Comparison of ENCODE assay signal across 29 mouse cellular contexts in genomic region chr16:24092616-24093525, GRCm38 (mm10).
DNase-seq lines count a peak whose midpoint lies in the region; ATAC-seq lines count a peak whose summit lies in the region.
"Had no signal": no experiment of that assay in that cellular context is flagged by ENCODE, and none has a peak within 500 bp of the region (broad histone marks: within the 10 kb centered on the region; RNA-seq: fewer than 3 reads in every experiment).

No protein-coding gene starts in this region.

- no peak overlapping the region for H3K4me2 ChIP-seq in heart, embryonic 11.5 days
- no peak overlapping the region for H3K4me2 ChIP-seq in forebrain, embryonic 13.5 days
- H3K4me2 ChIP-seq: embryonic facial prominence, embryonic 15.5 days; forebrain, embryonic 12.5 days; hindbrain, embryonic 13.5 days; liver, embryonic 12.5 days; midbrain, embryonic 13.5 days had no signal

- H3K27me3 ChIP-seq in heart, embryonic 11.5 days (ENCODE audit: control insufficient read depth, insufficient read depth, low read length) = no peaks in the 10 kb centered on the region
- H3K27me3 ChIP-seq in forebrain, embryonic 13.5 days = no peaks in the 10 kb centered on the region
- H3K27me3 ChIP-seq: embryonic facial prominence, embryonic 15.5 days; forebrain, embryonic 12.5 days; hindbrain, embryonic 13.5 days; liver, embryonic 12.5 days; midbrain, embryonic 13.5 days; Patski had no signal

- H3K27ac ChIP-seq in heart, embryonic 11.5 days (ENCODE audit: low read depth, low read length) = no peak overlapping the region
- H3K27ac ChIP-seq in forebrain, embryonic 13.5 days = no peak overlapping the region
- H3K27ac ChIP-seq: embryonic facial prominence, embryonic 10.5 days; embryonic facial prominence, embryonic 15.5 days; forebrain, embryonic 12.5 days; heart, adult 2 months; hindbrain, embryonic 13.5 days; layer of hippocampus, adult 2 months; liver, embryonic 12.5 days; midbrain, embryonic 13.5 days had no signal

- ATAC-seq in heart, embryonic 11.5 days (replicated peaks; ENCODE audit: insufficient number of reproducible peaks, low FRiP score, low TSS enrichment) = no peak
- no peak for ATAC-seq in forebrain, embryonic 13.5 days
- ATAC-seq: liver, embryonic 12.5 days; liver, postnatal 0 days; midbrain, embryonic 13.5 days had no signal

- H3K9me3 ChIP-seq in heart, embryonic 11.5 days (replicated peaks; ENCODE audit: control insufficient read depth, low read length) = no peaks in the 10 kb centered on the region
- no peaks in the 10 kb centered on the region for H3K9me3 ChIP-seq in forebrain, embryonic 13.5 days (replicated peaks)
- H3K9me3 ChIP-seq: embryonic facial prominence, embryonic 10.5 days; embryonic facial prominence, embryonic 15.5 days; forebrain, embryonic 12.5 days; hindbrain, embryonic 13.5 days; liver, embryonic 12.5 days; midbrain, embryonic 13.5 days had no signal

- no peaks in the 10 kb centered on the region for H3K4me1 ChIP-seq in heart, embryonic 11.5 days (ENCODE audit: control insufficient read depth, insufficient read depth, low read length)
- no peaks in the 10 kb centered on the region for H3K4me1 ChIP-seq in forebrain, embryonic 13.5 days
- H3K4me1 ChIP-seq: embryonic facial prominence, embryonic 10.5 days; embryonic facial prominence, embryonic 15.5 days; forebrain, embryonic 12.5 days; hindbrain, embryonic 13.5 days; liver, embryonic 12.5 days; midbrain, embryonic 13.5 days had no signal

- DNase-seq in heart, adult 11 months = peak; percentile 53
- peak; percentile 60 for DNase-seq in CD4-positive helper T cell, adult 2 months (ENCODE audit: low read depth, low spot score)
- peak; percentile 17 for DNase-seq in brain, adult 2 months (ENCODE audit: low read depth, low spot score)
- peak; percentile 60 for DNase-seq in naive thymus-derived CD4-positive, alpha-beta T cell, adult 2 months (ENCODE audit: low read depth)
- no peak for DNase-seq in cerebellum, postnatal 4 days (ENCODE audit: low spot score in 2 of 2)
- no peak for DNase-seq in layer of hippocampus, postnatal 36 days
- DNase-seq: adrenal gland, adult 2 months; cerebellum, adult 11-12 months; cerebellum, postnatal 14 days; gastrocnemius, postnatal 25 days; heart, adult 2 months; heart, postnatal 14 days; kidney, adult 2 months; kidney, postnatal 36 days; lung, postnatal 36 days; retina, postnatal 1 day; right cerebral cortex, postnatal 14 days; thymus, postnatal 4 days had no signal

- no peaks in the 10 kb centered on the region for H3K36me3 ChIP-seq in heart, embryonic 11.5 days (ENCODE audit: control insufficient read depth, insufficient read depth, low read length)
- H3K36me3 ChIP-seq in forebrain, embryonic 13.5 days (ENCODE audit: poor library complexity, severe bottlenecking) = no peaks in the 10 kb centered on the region
- H3K36me3 ChIP-seq: embryonic facial prominence, embryonic 10.5 days; embryonic facial prominence, embryonic 15.5 days; forebrain, embryonic 12.5 days; hindbrain, embryonic 13.5 days; liver, embryonic 12.5 days; midbrain, embryonic 13.5 days had no signal

- no peak overlapping the region for H3K9ac ChIP-seq in heart, embryonic 11.5 days (ENCODE audit: low read depth, low read length)
- H3K9ac ChIP-seq in forebrain, embryonic 13.5 days = no peak overlapping the region
- H3K9ac ChIP-seq: embryonic facial prominence, embryonic 15.5 days; forebrain, embryonic 12.5 days; hindbrain, embryonic 13.5 days; liver, embryonic 12.5 days; liver, postnatal 0 days; midbrain, embryonic 13.5 days had no signal

- H3K4me3 ChIP-seq in heart, embryonic 11.5 days (ENCODE audit: low read depth, low read length) = no peak overlapping the region
- H3K4me3 ChIP-seq in forebrain, embryonic 13.5 days = no peak overlapping the region
- H3K4me3 ChIP-seq: embryonic facial prominence, embryonic 10.5 days; embryonic facial prominence, embryonic 15.5 days; forebrain, embryonic 12.5 days; heart, adult 2 months; hindbrain, embryonic 13.5 days; layer of hippocampus, adult 2 months; liver, embryonic 12.5 days; midbrain, embryonic 13.5 days had no signal

- 78% methylated on average over 5 of the region's 5 CpGs for WGBS in heart, embryonic 11.5 days (ENCODE audit: insufficient replicate concordance)
- 83% methylated on average over 5 of the region's 5 CpGs for WGBS in forebrain, embryonic 13.5 days

Comparison
In these comparisons a context has a peak if more than half of its experiments do, and no peak if none do; other contexts are left out.
1. DNase-seq: peak in heart, adult 11 months (single experiment), CD4-positive helper T cell, adult 2 months (single experiment), brain, adult 2 months (single experiment) and naive thymus-derived CD4-positive, alpha-beta T cell, adult 2 months (single experiment); none in cerebellum, postnatal 4 days (0 of 2) and layer of hippocampus, postnatal 36 days (0 of 2).